Mouse (Mus musculus): ENCODE results near the gene Adm.
"Not testable (repeated sequence)": the region's sequence is repeated elsewhere in the genome, so short reads cannot be mapped to it uniquely, and the experiment has no call there.

Gene Adm

DNA sequence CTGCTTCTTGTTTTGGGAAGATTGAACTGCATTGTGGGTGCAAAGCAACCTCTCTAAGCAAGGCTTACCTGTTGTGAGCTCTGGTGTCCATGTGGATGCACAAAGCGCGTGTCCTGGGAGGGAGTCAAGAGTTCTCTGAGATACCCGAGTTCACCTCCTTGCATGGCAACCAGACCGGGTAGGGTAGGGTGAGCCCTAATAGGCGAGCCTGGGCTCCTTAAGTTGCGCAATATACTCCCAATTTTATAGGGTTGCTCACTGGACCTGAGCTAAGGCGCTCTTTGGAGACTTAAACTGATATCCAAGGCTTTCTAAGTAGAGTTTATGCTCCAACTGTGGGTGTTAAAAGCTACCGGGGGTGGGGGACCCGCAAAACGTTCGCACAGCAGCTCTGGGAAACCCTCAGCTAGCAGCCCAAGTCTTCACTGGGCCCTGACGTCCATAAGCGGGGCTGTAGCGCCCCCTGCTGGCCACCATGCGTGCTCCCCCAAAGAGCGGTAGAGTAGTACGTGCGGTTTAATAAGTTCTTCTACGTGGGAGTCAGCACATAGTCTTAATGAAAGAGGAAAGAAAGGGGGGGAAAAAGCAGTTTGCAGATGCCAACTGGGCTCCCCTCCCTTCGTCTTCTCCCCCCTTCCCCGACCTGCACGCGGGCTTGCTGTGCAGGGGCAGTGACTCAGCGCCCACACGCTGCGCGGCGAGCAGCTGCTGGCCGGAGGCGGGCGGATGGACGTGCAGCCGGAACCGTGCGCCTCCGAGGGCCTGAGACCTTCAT, 2.6 kb downstream of the Adm start:
- DNase-seq, result peak; percentile 84

DNA sequence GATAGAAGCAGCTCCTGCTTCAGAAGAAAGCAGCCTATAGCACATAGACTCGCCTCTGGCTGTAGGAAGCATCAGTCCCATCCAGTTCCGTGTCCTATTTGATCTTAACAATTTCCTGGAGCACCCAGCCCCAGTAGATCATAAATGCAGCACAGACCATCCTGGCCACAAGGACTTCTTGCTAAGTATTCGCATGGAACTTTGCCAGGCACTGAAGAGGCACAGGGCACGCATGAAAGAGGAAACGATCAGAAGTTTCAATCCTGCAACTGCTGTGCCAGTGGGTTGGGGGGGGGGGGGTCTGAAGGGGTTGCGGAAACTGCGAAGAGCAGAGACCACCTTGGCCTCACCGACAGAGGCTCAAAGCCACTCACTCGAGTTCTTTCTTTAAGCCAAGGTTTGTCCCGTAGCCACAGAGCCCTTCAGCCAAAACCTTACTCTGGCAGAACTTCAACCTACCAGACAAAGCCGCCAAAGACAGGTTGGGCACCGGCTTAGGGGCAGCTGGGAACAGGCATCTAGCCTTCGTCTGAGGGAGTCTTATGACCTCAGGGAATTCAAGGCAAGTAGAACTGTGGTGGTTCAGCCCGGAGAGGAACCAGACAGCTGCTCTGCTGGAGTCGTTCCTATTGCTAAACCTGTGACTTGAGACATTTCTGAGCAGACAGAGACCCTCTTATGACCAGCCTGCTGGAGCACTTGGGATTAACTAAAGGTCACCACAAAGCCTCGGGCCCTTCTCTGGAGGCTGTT, 3.9 kb downstream of the Adm start:
- DNase-seq, result no peak

DNA sequence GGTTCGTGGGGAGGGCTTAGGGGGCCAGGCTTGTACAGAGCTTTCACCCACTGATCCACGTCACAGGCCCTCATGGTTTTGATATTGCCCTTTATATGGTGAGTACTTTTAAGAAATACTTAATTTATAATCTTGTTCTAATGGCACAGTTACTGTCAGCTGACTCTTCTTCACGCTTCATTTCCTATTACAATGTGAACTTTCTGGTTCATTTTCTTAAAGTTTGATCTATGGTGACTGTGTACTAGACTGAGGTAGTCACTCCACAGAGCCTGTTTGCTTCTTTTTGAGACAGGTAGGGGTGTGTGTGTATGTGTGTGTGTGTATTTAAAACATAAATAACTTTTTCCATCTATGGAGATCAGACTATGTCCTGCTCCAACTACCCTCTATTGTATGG, 8.5 kb downstream of the Adm start:
- DNase-seq, result no peak

DNA sequence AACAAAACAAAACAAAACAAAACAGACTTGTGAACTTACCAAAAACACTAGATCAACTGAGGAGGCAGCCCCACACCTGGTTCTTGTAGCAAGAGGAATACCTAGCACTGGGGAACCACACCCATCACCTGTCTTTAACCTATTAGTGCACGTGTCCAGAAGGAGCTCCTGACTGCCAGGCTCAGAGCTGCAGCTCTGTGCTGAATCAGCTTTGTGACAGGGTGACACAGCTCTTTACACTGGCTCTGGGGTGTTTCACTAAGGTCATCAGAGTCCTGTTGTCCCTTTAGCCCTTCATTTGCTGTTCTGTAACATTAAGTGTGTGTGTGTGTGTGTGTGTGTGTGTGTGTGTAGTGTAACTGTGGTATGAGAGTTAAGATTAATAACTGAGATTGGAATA, 9.1 kb downstream of the Adm start:
- no peak for DNase-seq

DNA sequence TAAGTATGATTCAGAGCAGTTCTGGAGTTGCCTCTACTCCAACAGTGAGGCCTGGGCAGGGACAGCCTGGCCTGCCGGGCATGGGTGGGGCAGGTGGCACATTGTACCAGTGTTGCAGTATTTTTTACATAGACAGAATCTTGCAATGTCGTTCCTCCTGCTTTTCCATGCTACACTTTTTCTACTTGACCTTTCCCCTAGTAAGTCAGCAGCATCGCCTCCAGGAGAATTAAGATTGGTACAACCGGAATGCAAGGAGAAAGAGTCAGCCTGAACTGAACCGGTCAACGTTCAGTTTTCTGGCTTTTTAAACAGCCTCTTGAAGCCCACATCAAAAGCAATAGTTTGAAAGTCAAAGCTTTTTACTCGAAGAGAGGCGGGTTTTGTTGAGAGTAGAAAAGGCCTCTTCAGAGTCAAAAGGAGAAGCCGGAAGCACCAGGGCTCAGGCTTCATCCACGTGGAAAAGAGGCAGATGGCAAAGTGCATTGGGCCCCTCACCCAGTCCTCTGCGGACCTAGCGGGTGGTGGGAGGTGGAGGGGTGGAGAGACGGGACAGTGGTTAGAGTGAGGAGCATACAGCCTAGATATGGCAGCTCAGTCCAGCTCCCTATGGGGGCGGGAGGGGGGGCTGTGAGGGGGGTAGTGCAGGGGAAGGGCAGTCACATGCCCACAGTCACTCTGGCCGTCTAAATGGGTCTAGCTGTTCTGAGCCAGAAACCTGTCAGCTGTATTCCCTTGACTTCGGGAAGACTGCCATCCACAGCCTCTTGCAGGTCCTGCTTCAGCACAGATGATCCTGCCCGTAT, 11.0 kb downstream of the Adm start:
- no peak for DNase-seq

DNA sequence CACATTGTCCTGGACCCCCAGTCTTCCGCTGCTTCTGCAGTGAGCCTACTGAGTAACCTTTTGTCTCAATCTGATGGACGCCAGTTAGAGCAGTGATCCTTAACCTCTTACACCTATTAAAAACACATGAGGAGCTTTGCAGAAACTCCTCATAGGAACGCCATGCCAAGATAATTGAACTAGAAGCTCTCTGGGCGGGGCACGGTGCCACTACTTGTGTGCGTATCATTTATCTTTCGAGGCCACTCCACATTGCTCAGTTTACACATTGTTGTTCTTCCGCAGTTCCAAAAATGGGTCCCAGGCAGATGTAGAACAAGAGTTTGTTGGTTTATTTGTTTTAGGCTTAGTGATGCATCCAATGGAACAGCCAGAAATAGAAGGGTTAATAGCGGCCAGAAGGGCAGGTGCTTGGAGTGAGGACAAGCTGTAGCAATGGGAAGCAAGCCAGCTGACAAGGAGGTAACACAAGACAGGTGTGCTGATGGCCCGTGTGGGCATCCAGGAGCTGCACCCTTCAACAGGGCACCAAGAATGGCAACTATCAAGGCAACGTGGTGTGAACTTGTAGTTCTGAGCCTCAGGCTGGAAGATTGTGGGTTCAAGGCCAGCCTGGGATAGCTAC, 11.9 kb downstream of the Adm start:
- DNase-seq, result no peak

DNA sequence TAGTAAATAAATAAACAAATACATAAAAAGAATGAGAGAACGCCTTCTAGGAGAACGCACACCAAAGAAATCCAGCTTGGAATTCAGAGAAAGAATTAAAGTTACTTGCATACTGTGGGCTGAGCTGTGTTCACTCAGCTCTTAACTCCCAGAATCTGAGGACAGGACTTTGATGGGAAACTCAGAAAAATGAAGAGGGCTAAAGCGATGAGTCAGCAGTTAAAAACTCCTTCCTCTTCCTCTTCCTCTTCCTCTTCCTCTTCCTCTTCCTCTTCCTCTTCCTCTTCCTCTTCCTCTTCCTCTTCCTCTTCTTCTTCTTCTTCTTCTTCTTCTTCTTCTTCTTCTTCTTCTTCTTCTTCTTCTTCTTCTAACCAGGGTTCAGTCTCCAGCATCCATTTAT, 12.5 kb downstream of the Adm start:
- not testable (repeated sequence) for DNase-seq

DNA sequence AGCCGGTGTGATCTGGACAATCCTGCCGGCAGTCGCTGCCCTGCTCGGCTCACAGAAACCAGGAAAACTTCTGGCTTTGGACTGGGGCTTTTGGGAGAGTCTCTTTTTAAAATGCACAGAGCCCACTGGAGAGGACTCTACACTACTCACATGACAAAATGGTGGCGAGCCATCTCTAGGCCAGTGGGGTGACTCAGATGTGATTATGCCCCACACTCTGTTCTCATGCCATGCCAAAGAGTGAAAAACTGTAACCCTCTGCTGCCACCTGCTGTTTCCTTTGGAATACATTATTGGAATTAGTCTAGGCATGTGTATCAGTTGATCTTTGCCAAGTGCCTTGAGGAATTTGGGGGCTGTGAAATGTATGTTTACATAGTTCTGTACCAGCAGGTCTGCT, 17.9 kb downstream of the Adm start:
- peak; percentile 50 for DNase-seq

DNA sequence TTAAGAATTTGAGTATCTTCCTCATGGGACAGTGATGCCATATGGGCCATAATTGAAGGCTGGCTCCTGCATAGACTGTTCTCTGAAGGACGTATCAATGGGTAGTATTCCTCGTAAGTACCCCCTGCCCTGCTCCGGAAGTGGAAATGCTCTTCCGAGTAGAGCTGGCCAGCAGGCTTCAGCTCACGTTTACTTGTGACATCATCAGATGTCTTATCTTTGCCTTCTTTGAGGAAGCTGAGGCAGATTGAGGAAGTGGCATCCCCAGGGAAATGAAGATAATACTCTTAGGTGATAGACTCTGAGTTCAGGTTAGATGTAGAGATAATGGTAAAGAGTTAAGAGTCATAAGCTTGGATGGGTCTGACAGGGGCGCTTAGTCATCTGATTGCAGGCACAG, 18.4 kb downstream of the Adm start:
- no peak for DNase-seq

DNA sequence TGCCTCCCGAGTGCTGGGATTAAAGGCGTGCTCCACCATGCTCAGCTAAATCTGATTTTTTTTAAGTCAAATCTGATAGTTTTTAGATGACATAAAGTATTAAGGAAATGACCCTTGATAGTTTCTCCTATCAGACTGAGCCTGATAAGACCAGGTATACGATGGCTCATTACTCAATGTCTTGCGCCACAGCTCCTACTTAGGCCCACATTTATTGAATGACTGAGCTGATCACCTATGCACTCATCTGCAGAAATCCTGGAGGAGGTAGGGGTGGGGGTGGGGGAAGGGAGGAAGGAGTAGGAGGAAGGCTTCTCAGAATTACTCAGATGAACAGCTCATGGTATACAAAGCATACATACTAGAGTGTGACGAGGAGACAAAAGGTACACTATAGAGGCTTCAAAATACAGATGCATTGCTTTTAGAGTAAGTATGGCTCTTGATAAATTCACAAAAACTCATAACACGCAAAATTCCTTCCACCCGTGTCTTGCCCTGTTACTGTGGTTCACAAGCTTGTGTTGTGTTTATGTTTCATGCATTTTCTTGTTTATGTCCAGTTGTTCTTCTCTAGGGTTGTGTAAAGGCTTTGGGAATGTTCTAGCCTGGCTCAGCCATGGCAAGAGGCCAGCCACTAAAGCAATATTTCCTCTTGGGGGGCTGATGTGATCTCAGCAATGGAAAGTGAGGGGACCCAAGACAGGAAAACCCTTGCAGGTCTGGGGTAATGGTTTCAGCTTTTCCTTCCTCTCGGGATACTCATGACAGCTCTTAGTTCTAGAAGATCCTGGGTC, 19.3 kb downstream of the Adm start:
- DNase-seq, result no peak

DNA sequence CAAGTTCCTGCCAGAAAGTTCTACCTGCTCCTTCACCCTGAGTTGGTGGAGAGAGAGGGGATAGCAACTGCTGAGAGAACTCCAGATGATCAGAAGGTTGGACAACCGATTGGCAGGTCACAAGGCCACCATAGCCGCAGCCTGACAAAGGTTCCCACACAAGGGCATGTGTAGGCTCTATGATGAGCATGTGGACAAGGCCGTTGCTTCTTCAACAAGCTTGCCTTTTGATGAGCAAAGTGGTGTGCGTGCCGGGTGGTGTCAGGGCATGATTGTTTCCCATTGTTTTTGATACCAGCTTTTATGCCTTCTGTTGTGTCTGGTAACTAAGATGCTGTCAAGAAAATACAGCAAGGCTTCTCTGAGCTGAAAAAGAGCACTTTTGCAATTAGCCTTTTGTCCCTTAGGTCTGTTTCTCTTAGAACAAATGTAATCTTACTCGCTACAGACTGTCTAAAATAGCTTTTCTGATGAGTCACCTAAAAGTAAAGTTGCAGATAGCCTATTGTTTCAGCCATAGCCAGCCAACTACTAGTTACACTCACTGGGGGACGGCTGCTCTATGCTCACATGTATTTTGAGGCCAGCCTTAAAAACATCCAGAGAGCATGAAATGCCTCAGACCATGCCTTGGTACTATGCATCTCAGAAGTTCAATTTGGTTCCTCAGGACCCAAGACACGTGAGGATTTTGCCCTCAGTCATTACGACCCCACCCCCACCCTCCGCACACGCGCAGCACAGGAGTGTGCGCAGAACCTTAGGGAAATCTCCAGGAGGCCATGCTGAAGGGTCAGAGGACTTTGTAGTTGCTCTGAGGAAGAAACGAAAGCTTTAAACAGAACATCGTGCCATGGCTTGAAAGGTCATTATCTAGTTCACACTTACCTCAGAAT, 20.3 kb downstream of the Adm start:
- DNase-seq, result no peak

DNA sequence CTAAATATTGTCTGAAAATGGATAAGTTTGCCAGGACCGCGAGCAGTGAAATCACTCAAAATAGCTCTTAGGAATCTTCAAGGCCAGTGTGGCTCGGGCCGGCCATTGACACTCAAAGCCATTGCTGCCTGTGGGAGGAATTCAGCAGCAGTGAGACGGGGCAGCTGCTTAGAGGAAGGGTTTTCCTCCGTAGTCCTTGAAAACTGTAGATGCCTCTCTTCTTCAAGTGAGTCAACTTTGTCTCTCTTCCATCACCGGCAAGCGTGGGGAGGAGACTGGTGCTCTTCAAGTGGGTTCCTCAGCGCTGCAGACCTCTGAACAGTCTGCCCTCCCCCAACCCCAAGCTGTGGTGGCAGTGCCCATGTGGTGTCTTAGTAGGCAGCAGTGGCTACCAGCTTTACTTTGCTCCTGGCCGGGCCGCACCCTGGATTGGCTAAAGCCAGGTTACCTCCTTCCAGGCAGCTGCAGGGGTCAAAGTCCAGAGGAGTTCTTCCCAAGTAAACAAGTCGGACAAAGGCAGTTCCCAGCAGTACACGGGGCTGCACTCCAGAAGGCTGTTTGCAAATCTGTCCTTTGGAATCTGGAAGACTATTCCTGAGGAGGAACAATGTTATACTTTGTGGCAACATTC, 21.1 kb downstream of the Adm start:
- DNase-seq, result no peak

DNA sequence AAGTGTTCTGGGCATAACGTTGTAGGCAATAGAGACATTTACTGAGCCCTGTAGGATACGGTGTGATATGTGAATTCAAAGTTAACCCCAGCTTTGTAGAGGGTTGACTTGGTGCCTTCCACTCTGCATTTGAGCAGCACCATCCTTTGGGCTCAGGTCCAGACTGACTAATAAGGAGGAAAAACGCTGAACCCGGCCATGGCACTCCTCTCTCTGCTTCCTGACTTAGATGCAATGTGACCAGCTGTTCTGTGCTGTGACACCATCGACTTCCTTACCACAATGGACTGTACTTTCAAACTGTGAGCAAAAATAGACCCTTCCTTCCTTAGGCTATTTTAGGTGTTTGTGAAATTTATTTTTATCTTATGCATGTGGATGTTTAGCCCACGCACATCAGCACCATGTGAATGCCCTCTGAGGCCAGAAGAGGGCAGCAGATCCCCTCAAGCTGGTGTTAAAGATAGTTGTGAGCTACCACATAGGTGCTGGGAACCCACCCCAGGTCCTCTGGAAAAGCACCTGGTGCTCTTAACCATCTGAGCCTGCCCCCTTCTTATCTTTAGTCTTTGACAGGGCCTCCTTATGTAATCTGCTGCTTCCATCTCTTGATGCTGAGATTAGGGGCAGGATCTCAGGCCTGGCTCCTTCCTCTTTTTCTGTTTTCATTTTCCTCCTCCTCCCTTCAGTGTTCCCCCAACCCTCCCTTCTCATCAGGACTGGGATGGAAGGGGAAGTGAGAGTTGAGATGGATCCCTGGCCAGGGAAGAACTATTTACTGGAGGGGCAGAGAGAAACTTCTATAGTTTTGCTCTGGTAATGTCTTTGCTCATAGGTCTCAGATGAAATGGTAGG, 21.9 kb downstream of the Adm start:
- no peak for DNase-seq

DNA sequence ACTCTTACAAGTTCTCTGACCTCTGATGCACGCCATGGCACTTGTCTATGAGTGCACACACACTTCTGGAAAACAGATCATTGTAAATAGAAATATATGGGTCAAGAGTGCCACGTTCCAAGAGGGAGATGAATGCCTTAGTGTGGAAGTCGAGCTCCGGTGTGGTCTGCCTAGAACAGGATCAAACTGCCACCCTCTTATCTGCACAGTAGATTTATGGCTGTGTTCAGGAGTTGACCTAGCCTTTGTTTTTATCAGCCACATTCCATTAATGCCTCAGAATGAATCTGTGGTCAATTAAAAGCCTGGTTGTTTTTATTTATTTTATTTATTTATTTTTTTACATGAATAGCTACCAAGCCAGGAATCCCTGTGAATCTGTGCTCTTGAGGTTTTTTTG, 23.0 kb downstream of the Adm start:
- DNase-seq, result no peak

DNA sequence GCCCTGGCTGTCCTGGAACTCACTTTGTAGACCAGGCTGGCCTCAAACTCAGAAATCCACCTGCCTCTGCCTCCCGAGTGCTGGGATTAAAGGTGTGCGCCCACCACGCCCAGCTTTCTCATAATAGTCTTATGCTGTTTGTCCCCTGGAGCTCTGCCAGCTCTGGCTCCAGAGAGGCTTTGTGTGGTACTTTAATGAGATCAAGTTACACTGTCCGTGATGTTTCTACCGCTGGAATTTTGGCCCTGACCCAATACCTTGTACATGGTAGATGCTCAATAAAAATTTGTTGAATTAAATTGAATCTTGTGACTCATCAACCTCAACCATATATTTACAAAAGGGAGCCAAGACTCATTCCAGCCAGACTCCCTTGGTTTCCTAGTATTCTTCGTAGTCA, 23.6 kb downstream of the Adm start:
- no peak for DNase-seq

DNA sequence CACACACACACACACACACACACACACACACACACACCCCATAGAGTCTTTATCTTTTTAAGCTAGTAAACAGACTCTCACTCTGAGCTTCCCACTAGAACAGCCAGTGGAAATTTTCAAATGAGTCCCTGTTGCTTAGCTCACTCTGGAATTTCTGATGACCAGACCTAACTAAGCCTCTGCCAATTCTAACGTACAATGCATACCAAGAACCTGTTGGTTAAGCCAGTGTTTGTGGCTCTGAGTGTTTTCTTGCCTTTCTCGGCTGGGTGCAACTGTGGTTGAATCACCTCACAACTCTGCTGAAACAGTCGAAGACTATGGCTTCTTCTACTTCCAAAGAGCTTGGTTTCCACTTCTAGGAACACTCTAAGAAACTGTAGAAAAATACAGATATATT, 27.8 kb downstream of the Adm start:
- DNase-seq, result no peak

DNA sequence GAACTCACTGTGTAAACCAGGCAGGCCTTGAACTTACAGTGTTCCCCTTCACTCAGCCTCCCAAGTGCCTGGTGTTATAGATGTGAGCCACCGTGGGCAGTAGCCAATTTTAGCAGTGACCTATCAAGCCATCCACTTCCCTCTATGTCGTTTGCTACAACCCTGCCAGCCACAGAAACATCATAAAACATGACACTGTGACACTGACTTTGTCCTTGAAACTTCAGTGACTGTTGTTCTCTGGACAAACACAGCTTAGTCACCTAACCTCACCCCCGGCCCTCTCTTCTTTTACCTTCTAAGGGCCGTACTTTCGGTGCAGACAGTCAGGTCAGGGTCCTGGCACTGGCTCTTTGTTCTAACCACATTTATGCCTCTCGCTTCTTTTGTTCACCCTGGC, 28.5 kb downstream of the Adm start:
- DNase-seq, result no peak

DNA sequence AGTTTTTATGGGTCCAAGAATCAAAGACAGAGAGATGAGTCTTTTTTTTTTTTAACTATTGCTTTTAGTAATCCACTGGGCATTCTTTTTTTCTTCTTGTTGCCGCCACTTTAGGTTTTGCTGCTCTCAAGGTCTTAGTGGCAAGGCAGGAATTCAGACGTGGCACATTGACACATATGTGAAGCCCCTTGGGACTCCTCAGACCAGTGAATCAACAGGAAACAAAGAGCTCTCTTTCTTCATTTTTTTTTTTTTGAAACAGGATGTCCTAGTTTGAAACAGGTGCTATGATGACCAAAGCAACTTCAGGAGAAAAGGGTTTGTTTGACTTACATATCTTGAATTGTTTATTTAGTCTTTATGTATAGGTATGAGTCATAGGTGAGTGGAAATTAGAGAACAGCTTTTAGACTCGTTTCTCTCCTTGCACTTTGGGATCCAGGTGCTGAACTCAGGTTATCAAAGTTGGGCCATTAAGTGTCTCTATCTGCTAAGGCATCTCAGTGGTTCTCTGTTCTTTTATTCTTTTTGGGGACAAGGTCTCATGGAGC, 31.0 kb downstream of the Adm start:
- no peak for DNase-seq

DNA sequence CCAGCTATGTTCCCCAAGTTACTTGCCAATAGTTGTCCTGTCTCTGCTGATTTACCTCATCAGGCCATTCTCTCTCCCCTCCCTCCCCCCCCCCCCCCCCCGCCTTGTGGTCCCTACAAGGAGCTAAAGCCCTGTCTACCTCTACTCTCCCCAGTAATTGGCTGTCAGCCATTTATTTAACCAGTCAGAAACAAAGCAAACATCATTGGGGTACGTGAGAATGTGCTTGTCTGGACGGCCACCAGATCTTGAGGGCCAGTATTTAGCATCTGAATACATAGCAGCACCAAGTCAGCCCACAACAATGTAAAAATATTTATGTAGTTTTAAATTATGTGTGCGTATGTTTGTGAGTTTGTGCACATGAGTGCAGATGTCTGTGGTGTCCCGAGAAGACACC, 39.1 kb downstream of the Adm start:
- no peak for DNase-seq

DNA sequence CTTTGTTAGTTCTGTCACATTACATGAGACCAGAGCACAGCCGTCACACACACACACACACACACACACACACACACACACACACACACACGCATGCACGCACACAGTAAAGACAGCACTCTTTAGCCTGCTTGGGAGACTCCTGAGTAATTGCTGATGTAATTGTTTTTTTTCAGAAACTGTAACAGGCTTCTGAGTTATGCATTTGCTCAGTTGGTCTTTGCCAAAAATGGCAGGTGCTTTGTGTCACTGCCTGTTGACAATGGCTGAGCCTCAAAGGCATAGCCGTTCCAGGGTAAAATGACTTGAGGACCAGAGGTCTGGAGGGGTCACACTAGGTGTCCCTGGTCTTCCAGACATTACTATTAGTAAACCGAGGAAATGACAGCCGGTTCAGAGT, 40.8 kb downstream of the Adm start:
- DNase-seq, result no peak

All from thymus, postnatal 14 days (tissue).